Mouse (Mus musculus): ENCODE data around the gene Mettl22.

Gene Mettl22

GRCm38 (mm10) chr16:8509894-8510293 is 39.3 kb downstream of the Mettl22 start:
- CTCF ChIA-PET: no interaction called here

GRCm38 (mm10) chr16:8512830-8513229 is 42.2 kb downstream of the Mettl22 start:
- CTCF ChIA-PET: no interaction called here

DNA sequence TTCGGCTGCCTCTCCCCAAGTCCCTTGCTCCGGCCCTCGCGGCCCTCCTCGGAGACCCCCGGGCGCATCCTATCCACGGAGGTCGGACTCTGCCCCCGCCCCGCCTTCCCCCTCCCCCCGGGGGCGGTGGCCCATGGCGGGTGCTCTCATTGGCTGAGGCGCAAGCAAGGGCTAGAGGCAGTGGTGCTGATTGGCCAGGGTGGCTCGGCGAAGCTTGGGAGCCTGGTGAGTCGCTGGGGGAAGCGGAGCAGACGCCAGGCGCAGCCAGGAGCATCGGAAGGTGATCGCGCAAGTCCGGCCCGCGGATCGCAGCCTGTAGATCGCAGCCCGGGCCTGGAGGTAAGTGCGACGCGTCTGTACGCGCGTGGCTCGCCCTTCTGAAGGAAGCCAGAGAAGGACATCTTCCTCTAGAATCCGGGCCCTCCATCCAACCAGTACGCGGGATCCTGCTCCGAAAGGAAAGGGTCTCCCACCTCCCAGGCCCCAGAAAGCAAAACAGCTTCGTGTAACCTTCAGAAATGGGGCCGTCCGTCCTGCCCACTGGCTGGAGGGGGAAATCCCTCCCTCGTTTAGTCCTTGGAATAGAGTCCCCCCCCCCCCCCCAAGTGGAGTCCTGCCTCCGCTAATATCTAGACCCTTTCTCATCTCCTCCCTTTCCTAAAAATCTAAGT is 42.8 kb downstream of the Mettl22 start, which contains the start of gene Abat:
Gene Abat (plus strand): TSS at position 194 of the 671 bp plus-strand sequence.
- CTCF ChIA-PET: no interaction called here

DNA sequence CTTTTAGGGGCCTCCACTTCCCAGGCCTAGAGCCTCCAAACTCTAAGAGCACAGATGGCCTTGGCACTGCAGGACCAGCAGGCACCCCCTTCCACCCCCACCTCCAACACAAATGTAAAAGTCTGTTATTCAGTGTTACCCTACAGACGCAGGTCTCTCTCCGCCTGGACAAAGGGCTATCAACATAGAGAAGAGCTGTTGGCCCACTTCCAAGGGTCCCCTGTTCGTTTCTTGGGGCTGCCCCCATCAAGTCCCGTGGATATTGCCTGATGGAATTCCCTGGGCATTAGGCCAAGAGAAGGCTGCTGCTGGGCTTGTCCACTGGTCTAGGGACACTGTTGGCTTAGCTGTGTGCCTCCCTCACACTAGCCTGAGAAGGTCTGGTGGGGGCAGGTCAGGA is 43.6 kb downstream of the Mettl22 start:
- CTCF ChIA-PET: no interaction called here

DNA sequence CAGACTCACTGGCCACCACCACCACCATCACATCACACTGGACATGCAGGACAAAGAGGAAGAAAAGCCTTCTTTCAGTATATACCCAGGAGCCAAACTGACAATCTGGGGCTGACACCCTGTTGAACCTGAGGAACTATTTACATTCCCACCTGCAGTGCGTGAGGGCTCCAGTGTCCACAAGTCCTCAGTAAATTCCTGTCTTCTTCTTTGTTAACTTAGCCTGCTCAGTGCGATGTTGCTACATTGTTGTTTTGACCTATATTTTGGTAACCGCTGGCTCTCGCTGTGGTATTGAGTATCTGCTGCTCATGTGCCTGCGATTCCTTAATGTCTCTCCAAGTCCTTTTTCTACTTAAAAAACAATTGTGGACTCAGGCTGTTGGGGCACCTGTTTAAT is 49.9 kb downstream of the Mettl22 start:
- CTCF ChIA-PET: no interaction called here

DNA sequence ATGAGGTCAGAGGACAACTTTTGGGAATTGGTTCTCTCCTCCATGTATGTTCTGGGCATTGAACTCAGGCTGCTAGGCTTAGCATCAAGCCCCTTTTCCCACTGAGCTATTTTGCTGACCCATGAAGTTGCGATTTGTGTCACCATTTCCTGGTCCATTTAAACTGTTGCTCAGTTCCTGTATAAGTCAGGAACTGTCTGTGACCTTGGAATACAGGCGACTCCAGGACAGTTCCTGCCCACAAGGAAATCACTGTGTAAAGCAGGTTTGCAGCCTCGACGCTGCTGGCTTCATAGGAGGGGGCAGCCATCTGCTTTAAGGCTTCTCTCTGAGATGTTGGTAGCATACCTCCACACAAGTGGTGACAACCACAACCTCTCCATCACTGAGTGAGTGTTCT is 50.7 kb downstream of the Mettl22 start:
- CTCF ChIA-PET: no interaction called here

GRCm38 (mm10) chr16:8523480-8524144 is 53.0 kb downstream of the Mettl22 start:
- CTCF ChIA-PET: no interaction called here

DNA sequence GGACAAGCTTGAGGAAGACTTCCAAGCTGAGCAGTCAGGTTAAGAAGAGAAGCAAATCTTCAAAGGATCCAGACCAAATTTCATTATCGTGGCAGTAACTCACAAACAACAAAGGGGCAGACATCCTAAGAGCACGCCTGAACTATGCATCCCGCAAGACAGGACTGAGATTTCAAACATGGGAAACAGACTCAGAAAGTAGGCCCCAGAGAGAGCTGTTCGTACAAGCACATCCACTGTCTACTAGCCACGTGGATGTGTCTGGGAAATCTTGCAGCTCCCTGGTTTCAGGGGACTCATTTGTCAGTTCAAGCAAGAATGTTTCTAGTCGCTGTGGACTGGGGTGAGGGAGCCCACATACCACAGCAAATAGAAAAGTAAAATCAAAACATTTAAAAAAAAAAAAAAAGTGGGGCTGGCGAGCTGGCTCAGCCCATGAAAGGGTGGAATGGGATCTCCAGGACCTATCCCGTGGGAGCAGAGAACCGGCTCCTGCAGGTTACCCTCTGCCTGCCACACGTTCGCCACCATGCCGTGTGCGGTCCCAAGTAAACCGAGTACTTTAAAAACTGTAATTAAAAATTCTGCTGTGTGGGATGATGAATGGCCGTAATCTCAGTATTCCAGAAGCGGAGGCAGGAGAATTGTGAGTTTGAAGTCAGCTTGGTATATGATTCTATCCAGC is 53.7 kb downstream of the Mettl22 start:
- CTCF ChIA-PET: no interaction called here

GRCm38 (mm10) chr16:8525293-8525692 is 54.7 kb downstream of the Mettl22 start:
- CTCF ChIA-PET: no interaction called here

GRCm38 (mm10) chr16:8525877-8526276 is 55.3 kb downstream of the Mettl22 start:
- CTCF ChIA-PET: no interaction called here

- CTCF ChIA-PET: no interaction called here
Measured at GRCm38 (mm10) chr16:8529389-8529788, 58.8 kb downstream of the Mettl22 start.

GRCm38 (mm10) chr16:8530018-8530417 is 59.4 kb downstream of the Mettl22 start:
- CTCF ChIA-PET: no interaction called here

DNA sequence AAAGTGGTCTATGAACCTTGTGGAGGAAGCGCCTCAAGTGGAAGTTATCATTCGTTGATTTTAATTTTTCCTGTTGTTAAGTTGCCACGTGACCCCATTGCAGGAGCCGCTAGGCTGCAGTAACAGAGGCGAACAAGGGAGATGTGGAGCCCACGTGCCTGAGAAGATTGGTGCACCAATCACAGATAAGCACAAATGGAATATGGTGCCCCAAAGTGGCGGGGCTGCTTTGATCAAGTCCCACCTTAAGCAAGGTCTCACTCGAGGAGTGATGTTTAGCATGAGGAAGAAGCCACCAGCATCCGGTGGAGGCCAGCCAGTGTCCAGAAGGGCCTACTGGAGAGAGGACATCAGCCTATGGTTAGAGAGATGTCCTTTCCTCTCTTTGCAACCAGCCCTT is 61.9 kb downstream of the Mettl22 start:
- CTCF ChIA-PET: no interaction called here

GRCm38 (mm10) chr16:8532894-8533293 is 62.3 kb downstream of the Mettl22 start:
- CTCF ChIA-PET: no interaction called here

DNA sequence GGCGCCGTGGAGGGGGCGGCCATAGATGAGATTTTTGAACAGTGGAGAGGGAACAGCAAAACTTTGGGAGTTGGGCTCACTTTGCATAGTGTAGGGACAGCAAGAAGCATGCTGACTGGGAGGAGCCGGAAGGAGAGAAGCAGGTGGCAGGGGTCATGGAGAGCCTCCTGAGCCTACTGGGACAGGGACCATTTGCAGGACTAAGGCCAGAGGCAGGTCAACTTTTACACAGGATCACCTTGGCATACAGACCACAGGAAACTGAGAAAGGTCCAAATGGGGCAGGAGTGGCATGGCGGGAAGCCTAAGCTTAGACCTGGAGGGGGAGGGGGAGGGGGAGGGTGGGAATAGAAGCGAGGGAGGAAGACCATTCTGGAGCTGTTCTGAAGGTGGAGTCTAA is 62.9 kb downstream of the Mettl22 start:
- CTCF ChIA-PET: no interaction called here

- CTCF ChIA-PET: no interaction called here
Measured at GRCm38 (mm10) chr16:8534466-8535200, 64.0 kb downstream of the Mettl22 start.

GRCm38 (mm10) chr16:8535411-8535810 is 64.8 kb downstream of the Mettl22 start:
- CTCF ChIA-PET: no interaction called here

DNA sequence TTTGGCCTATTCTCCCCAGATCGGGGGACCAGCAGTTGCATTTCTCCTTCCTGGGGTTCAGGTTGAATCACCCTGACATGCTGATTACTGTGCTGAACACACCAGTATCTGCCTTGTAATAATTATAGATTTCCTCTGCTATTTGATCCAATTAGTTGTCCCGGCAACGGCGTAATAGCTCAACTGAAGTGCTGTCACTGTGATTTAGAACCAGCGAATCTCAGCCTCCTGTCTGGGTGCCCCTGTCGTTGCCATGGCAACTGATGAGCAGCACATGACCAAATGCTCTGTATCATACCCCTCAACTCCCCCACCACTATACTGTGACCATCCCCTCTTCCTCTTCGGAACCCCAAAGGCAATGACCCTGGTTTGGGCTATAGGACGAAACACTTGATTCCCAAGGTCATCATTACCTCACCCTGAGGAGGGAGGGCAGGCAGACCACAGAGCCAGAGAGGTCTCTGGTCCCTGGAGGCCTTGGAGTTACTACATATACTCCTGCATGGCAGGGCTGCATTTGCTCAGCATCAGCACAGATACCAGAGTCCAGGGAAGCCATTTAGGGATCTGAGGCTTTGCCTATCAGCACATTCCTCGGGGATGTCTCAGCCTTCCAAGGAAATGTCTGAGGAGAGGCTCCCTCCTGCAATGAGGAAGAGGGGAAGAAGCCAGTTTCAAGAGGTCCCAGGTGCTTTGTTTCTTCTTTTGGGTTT is 68.7 kb downstream of the Mettl22 start:
- CTCF ChIA-PET: no interaction called here
